Mouse (Mus musculus): ENCODE measurements at regions not wholly inside any gene's neighbourhood (a gene's known extent, or its start where the extent isn't known, plus 50 kb on each side); places are given as distances from the start of the nearest gene placed in this dataset.

DNA sequence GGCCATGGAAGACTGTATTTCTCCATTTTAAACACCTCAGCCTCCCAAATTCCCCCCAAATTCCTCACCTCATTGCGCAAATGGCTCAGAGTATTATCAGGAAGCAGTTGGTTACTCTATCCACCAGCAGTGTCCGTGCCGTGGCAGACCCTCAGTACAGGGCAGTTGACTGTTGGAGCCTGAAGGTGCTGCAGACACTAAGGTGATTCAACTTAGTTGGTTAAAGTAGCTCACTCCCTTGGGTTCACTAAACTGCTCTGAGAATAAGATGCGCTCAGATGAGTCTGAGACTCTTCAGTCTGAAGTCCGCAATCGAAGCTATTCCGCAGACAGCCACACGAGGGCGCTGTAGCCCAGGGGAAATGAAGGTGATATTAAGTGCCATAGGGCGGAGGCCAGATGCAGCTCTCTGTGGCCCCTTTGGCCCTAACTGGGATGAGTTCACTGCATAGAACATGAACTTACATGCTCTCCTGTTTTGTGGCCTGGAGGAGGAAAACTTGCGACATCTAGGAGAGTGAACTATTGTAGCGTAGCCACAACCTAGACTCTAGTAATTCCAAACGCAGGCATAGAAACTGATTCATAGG, 62.9 kb downstream of the Amer3 start:
- peak; percentile 58 for DNase-seq (ENCODE audit: low spot score)

DNA sequence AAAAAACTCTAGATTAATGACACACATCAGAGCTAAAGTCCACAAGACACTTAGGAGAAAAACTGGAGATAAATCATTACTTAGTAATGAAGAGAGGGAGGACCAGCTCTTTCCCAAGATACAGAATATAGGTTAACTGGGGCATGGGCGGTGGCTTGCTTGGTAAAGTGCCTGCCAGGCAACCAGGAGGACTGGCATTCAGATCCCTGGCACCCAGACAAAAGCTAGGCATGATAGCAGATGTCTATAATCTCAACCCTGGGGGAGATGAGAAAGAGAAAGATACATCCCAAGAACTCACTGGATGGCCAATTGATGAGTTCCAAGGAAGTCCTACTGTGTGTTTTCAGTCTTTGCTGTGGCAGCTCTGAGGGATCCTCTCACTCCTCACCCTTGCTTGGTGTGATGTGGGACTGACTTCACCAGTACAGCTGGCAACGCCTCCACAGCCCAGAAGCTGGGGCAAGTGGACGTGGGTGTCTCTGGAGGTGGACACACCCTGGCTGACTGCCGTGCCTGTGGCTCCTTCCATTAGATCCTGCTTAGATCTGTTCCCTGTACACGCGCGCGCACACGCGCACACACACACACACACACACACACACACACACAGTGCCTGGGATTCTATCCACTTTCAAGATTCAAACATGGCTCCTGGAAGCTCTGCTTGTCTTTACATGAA, 74.6 kb downstream of the Amer3 start:
- DNase-seq (ENCODE audit: low spot score), result peak; percentile 67

- DNase-seq (ENCODE audit: low spot score), result no peak
These were observed 78.0 kb downstream of the Amer3 start for GRCm38 (mm10) chr1:34657481-34657880.

GRCm38 (mm10) chr1:34663875-34664547, 84.6 kb downstream of the Amer3 start:
- DNase-seq (ENCODE audit: low spot score), result peak; percentile 49

GRCm38 (mm10) chr1:34664816-34665511, 85.5 kb downstream of the Amer3 start:
- peak; percentile 62 for DNase-seq (ENCODE audit: low spot score)

DNA sequence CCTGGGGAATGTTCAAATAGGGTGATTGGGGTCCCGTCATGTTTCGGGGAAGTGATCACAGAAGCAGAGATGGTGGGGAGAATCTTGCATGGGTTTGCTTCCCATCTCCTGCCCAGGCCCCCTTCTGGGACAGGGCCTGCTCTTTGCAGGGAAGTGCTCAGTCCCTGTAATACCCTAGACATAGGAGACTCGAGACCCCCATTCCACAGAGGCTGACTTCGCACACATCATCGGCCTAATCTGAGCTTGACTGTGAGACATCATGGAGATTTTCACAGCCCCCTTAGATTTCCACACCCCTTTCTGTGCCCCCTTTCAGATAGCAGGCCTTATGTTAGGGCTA, 86.0 kb downstream of the Amer3 start:
- no peak for DNase-seq (ENCODE audit: low spot score)

DNA sequence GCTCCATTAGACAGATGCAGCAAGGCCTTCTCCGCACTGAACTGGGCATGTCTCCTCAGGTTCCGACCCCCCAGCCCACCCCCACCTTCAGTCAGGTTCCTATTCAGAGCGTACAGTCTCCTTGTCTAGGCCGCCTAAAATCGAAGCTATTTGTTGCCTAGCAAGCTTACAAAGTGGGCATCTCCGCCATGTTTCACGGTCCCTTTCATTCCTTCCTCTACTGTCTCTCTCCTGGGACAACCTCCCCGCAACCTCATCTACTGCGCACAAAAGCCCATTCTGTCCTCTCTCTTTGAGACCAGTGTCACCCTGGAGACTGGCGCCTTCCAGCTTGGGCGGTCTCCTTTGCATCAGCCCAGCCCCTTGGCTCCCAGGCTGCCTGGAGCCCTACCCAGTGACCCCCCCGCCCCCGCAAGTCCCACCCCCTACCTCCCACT, 86.8 kb downstream of the Amer3 start:
- peak; percentile 20 for DNase-seq (ENCODE audit: low spot score)

GRCm38 (mm10) chr1:34677105-34677741, 97.8 kb downstream of the Amer3 start:
- no peak for DNase-seq (ENCODE audit: low spot score)

- DNase-seq (ENCODE audit: low spot score), result peak; percentile 28
These were observed 98.6 kb downstream of the Amer3 start for GRCm38 (mm10) chr1:34677832-34678733.

GRCm38 (mm10) chr1:34678734-34679068, 99.2 kb downstream of the Amer3 start:
- DNase-seq (ENCODE audit: low spot score), result no peak

DNA sequence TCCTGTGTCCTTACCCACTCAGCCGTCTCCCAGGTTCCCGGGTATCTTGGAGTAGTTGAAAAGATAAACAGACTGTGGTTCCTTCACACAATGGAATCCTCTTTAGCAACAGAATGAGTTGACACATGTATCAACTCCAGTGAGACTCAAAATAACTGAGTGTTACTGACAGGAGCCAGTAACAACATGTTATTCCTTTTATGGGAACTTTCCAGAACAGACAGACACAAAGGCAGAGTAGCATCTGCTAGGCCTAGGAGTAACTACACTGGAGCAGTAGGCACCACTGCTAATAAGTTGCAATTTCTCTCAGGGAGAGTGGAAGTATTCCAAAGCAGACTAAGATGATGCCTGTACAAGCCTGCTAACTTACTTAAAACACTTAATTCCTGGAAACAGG, 107.1 kb downstream of the Amer3 start:
- no peak for DNase-seq (ENCODE audit: low spot score)

GRCm38 (mm10) chr1:34696533-34696932, 117.1 kb downstream of the Amer3 start:
- peak; percentile 36 for DNase-seq (ENCODE audit: low spot score)

DNA sequence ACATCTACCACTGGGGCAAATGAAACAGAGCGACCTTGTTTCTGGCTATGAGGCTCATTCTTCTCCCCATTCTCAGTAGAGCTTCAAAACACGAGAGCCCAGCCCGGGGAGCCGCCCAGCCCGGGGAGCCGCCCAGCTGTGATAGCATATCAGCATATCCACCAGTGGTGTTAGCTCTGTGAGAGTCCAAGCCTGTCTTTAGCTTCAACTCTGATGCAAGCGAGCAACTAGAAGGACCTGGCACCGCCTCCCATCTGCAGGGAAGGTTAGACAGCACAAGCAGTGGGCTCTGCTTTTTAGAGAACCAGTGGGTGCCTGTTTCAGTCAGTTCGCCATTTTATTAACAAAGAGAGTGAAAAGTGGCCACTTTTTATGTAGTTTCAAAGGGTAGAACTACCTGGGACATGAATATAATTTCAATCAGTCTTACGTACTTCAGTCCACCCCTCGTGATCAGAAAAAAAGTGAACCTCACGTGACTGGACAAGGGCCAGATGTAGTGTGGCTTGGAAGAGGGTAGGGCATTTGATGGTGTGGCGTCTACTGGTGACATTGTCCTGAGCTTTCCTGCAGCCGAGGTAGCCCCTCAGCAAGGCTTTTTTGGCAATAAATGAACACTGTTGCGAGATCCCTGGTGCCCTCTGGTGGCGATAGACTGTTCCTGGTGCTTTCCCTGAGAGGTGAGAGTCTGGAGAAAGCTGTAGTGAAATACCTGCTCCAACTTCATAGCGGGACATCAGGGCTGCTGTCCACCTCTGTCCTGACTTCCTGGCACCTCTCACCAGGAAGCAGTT, 121.0 kb downstream of the Amer3 start:
- DNase-seq (ENCODE audit: low spot score), result peak; percentile 67

GRCm38 (mm10) chr1:34701436-34701835, 122.0 kb downstream of the Amer3 start:
- DNase-seq (ENCODE audit: low spot score), result no peak

DNA sequence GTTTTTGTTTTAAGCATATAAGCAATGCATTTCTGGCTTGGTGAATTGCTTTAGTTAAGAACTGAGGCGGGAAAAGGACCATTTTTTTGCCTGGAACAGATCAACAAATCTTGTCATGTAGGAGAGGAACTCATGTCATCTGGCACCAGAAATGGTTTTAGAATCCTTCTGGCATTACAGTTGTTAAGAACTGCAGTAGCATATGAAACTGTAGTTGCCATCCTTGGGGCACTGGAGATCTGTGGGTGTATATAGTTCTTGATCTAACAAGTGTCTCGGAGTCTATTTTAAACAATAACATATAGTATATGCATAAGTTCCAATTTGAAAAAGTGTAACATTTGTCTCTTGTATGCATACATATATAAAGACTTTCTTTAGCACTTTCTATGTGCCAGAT, 129.6 kb downstream of the Amer3 start:
- DNase-seq (ENCODE audit: low spot score), result no peak

DNA sequence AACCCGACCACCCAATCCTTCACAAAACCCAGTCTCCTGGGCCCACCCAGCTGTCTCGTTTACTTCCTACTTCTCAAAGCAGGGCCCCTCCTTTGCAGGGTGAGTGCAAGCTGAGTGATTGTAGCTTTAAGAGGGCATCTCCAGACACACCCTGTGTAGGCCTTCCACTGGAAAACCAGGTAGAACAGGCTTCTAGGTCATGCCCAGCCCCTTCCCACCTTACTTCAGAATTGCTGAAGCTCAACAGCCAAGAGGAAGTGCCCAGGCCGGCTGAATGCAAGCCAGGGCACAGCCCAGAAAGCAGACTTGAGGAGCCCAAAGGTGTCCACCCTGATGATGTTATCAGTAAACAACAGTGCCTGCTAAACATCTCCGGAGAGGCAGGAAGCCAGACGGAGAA, 120.2 kb downstream of the Fam168b start:
- DNase-seq (ENCODE audit: low spot score), result no peak

- DNase-seq (ENCODE audit: low spot score), result no peak
These were observed 110.7 kb downstream of the Fam168b start for GRCm38 (mm10) chr1:34732156-34732555.

DNA sequence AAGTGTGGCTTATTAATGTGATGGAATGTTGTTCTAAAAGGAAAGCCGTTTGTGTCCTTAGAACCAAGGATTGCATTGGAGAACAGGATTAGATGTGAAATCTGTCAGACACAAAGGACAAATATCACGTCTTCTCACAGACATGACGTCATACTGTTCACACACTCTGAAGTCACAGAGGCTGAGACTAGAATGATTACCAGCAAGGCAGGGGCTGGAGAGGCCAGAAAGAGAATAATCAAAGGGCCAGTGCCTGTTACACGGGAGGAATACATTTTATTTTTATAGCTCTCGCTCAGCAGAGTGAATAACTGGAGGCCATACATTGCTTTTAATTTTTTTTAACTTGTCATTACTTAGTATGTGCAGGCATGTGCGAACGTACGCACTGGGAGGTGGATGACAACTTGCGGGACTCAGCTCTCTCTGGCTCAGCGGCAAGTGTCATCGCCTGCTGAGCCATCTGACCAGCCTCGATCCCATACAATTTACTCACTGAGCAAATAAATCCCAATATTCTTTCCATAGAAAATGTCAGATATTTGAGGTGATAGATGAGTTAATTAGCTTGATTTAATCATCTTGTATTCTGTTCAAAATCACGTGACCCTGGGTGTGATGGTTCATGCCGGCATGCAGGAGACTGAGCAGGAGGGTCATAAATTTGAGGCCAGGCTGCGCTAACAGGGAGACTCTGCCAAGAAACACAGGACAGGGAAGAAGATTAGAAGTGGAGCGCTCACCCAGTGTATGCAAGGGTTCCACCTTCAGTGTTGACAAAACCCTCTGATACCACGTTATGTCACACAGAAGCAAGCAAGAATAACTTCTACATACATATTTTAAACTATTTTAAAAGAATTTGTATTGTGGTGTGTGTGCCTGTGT, 109.6 kb downstream of the Fam168b start:
- no peak for DNase-seq (ENCODE audit: low spot score)

- DNase-seq (ENCODE audit: low spot score), result peak; percentile 85
These were observed 104.3 kb downstream of the Fam168b start for GRCm38 (mm10) chr1:34738386-34739067.
